ENCODE assay signal across 11 mouse cellular contexts in the genomic region with DNA sequence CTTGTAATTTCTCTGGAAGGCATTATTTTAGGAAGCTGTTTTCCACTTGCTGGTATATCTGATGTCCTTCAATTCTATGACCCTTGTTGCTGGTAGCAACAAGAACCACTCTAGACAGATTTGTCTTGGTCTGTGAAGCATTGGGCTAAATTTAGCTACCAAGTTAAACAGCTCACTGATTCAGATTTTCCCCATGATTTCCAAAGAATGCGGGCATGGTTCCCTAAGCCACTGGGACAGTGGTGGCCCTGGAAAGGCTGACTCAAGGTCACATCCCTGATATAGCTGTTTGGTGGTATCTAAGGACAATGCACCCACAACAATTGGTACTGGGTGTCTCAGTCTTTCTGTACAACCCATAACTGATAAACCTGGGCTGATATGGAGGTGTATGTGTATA. TPM values are rescaled to one million over a fixed set of nuclear protein-coding genes. Genes with fewer than 3 reads are reported as not detected.
A peak's percentile ranks its signal among the peaks of the same experiment; 100 is the strongest.
DNase-seq lines count a peak whose midpoint lies in the region; ATAC-seq lines count a peak whose summit lies in the region.
"Had no signal": no experiment of that assay in that cellular context is flagged by ENCODE, and none has a peak within 500 bp of the region (broad histone marks: within the 10 kb centered on the region; RNA-seq: fewer than 3 reads in every experiment).

No protein-coding gene starts in this region.

- 0 out of 2 replicates have a peak, but pooled peaks have one; percentile 26 for ATAC-seq in lung, embryonic 16.5 days (ENCODE audit: low read depth)
- ATAC-seq in heart, embryonic 15.5 days (replicated peaks; ENCODE audit: insufficient number of reproducible peaks, insufficient read depth, low FRiP score, low read depth): peak; percentile 51; the same call in 1 of the 2 replicates

- H3K36me3 ChIP-seq in lung, embryonic 16.5 days (ENCODE audit: control insufficient read depth, insufficient read depth, low read length): no peaks in the 10 kb centered on the region
- no peaks in the 10 kb centered on the region for H3K36me3 ChIP-seq in heart, embryonic 15.5 days
- H3K36me3 ChIP-seq: embryonic facial prominence, embryonic 12.5 days had no signal

- 49% methylated on average over 1 of the region's 1 CpGs for WGBS in lung, embryonic 16.5 days
- WGBS in heart, embryonic 15.5 days: 43% methylated on average over 1 of the region's 1 CpGs

- no peak overlapping the region for H3K4me2 ChIP-seq in lung, embryonic 16.5 days (ENCODE audit: low read depth, low read length)
- H3K4me2 ChIP-seq in heart, embryonic 15.5 days: no peak overlapping the region
- H3K4me2 ChIP-seq: embryonic facial prominence, embryonic 12.5 days had no signal

- H3K4me3 ChIP-seq in lung, embryonic 16.5 days (ENCODE audit: low read length): no peak overlapping the region
- H3K4me3 ChIP-seq in heart, embryonic 15.5 days: no peak overlapping the region
- H3K4me3 ChIP-seq: embryonic facial prominence, embryonic 12.5 days; layer of hippocampus, adult 2 months had no signal

- no peak overlapping the region for H3K27ac ChIP-seq in lung, embryonic 16.5 days (ENCODE audit: low read length)
- H3K27ac ChIP-seq in heart, embryonic 15.5 days: peak overlapping the region; percentile 62
- H3K27ac ChIP-seq: embryonic facial prominence, embryonic 12.5 days; layer of hippocampus, adult 2 months had no signal

- no peak overlapping the region for H3K9ac ChIP-seq in lung, embryonic 16.5 days (ENCODE audit: low read length)
- no peak overlapping the region for H3K9ac ChIP-seq in heart, embryonic 15.5 days
- H3K9ac ChIP-seq: embryonic facial prominence, embryonic 12.5 days had no signal

- no peak for DNase-seq in lung, postnatal 14 days
- peak; percentile 49 for DNase-seq in adrenal gland, postnatal 14 days
- DNase-seq in kidney, postnatal 36 days: peak; percentile 73 to 91
- no peak for DNase-seq in spleen, postnatal 14 days (ENCODE audit: low spot score in 2 of 2)
- DNase-seq in layer of hippocampus, postnatal 10 days (ENCODE audit: low spot score in 2 of 2): no peak
- DNase-seq: right cerebral cortex, postnatal 25 days had no signal

- H3K9me3 ChIP-seq in lung, embryonic 16.5 days (ENCODE audit: control insufficient read depth, low read length): no peaks in the 10 kb centered on the region
- H3K9me3 ChIP-seq in heart, embryonic 15.5 days (replicated peaks): no peaks in the 10 kb centered on the region
- H3K9me3 ChIP-seq: embryonic facial prominence, embryonic 12.5 days had no signal

- H3K27me3 ChIP-seq in lung, embryonic 16.5 days (ENCODE audit: control insufficient read depth, insufficient read depth, low read depth, low read length): no peaks in the 10 kb centered on the region
- H3K27me3 ChIP-seq in heart, embryonic 15.5 days: no peaks in the 10 kb centered on the region
- H3K27me3 ChIP-seq: embryonic facial prominence, embryonic 12.5 days had no signal

- peaks cover 23% of the 10 kb centered on the region for H3K4me1 ChIP-seq in lung, embryonic 16.5 days (replicated peaks; ENCODE audit: control insufficient read depth, insufficient read depth, low read length)
- peaks cover 34% of the 10 kb centered on the region for H3K4me1 ChIP-seq in heart, embryonic 15.5 days (replicated peaks)

RNA-seq across cellular contexts. Expression of a gene that starts 22.8 kb away (rescaled TPM):
- polyA plus RNA-seq in lung, embryonic 16.5 days (2015; fragmentation: Nextera tagmentation; extraction: Ambion mirVana): 3.1 and 4.0 TPM in 2 replicates
- total RNA-seq in adrenal gland, postnatal 14 days (2021): 6.2 and 6.3 TPM in 2 replicates
- 3.5 and 5.2 TPM in 2 replicates for polyA plus RNA-seq in heart, embryonic 15.5 days (2015; fragmentation: Nextera tagmentation; extraction: Ambion mirVana)
- 1 to 10 TPM; 4.5 to 5.1 TPM for total RNA-seq in layer of hippocampus, postnatal 10 days (2021)
- total RNA-seq: MEL had no signal

Comparison
In these comparisons a context has a peak if more than half of its experiments do, and no peak if none do; other contexts are left out.
1. DNase-seq: peak in adrenal gland, postnatal 14 days (single experiment) and kidney, postnatal 36 days (2 of 2); none in lung, postnatal 14 days (single experiment), spleen, postnatal 14 days (0 of 2) and layer of hippocampus, postnatal 10 days (0 of 2).